Mouse (Mus musculus): Measurements from ENCODE around the gene Mymx.

Gene Mymx

DNA sequence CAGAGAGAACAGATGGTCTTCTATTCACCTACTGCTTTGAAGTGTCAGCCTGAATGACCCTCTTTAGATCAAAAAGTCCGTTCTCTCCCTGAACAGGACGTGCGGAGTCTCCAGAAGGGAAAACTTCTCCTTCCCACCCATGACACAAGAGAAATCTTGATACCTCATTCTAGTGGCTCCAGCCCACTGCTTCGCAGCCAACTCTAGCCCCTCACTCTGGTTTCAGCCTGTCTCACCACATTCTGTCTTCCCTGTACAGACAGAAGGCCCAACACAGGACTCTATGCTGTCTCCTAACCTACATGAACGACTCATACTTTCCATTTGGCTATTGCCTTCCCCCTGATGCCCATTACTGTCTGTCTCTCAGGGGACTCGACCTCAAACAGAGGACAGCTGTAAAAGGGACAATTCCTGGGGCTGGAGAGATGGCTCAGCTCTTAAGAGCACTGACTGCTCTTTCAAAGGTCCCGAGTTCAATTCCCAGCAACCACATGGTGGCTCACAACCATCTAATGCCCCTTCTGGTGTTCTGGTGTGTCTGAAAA lies 50.6 kb downstream of the Mymx start:
- no peak for DNase-seq (ENCODE audit: low spot score)
